Mouse (Mus musculus): ENCODE data around the gene Zfp563. TPM values are rescaled to one million over a fixed set of nuclear protein-coding genes. Genes with fewer than 3 reads are reported as not detected.

Zfp563 gene
- polyA plus RNA-seq, 1 experiment, result 1.4 TPM

GRCm38 (mm10) chr17:33139261-33139820, 50.2 kb downstream of the Zfp563 start, which contains the start of gene Morc2b:
Morc2b (minus strand) TSS chr17:33139683.
- Histone ChIP-seq H3K79me2 (ENCODE audit: control insufficient read depth, insufficient read depth) (no peaks in the 10 kb centered on the region), H3ac (ENCODE audit: control insufficient read depth, insufficient read length) (no peak within 1 kb of the TSS), H3K27me3 (ENCODE audit: control insufficient read depth, insufficient read depth, insufficient read length) (peaks cover 8% of the 10 kb centered on the region), H3K36me3 (ENCODE audit: control insufficient read depth, insufficient read depth) (no peaks in the 10 kb centered on the region), H3K4me3 (no peak within 1 kb of the TSS), H3K4me2 (ENCODE audit: low read depth) (no peak within 1 kb of the TSS)
- no peak for TF ChIP-seq POLR2A (IDR thresholded peaks at IDR 0.05; ENCODE audit: insufficient read length, low read depth)
- no peak for TF ChIP-seq MAX (IDR thresholded peaks at IDR 0.05; ENCODE audit: low read depth)
- TF ChIP-seq SRF (IDR thresholded peaks at IDR 0.05; ENCODE audit: control insufficient read depth, insufficient read length, low read depth), result no peak
- no peak for TF ChIP-seq POLR2AphosphoS2 (IDR thresholded peaks at IDR 0.05; ENCODE audit: insufficient read length, low read depth)
- TF ChIP-seq TCF3 (IDR thresholded peaks at IDR 0.05; ENCODE audit: insufficient read length, low read depth), result no peak
- no peak for TF ChIP-seq USF1 (IDR thresholded peaks at IDR 0.05; ENCODE audit: low read depth)
- no peak for TF ChIP-seq TCF12 (IDR thresholded peaks at IDR 0.05; ENCODE audit: insufficient read depth, poor library complexity, severe bottlenecking)
- TF ChIP-seq REST (IDR thresholded peaks at IDR 0.05; ENCODE audit: insufficient read depth, insufficient read length), result no peak
- no peak for TF ChIP-seq CEBPB (IDR thresholded peaks at IDR 0.05; ENCODE audit: insufficient read depth, poor library complexity, severe bottlenecking)

Other genes with a start within 250 kb of the Zfp563 start
- gene Zfp870, start 197.7 kb upstream of the Zfp563 start, polyA plus RNA-seq (2012; fragmentation: generic; extraction: Trizol), result 0.91 TPM
- 0.02 TPM for gene Cyp4f14, start 172.0 kb upstream of the Zfp563 start, polyA plus RNA-seq (2012; fragmentation: generic; extraction: Trizol)
- 6.1 TPM for gene Cyp4f13, start 141.9 kb upstream of the Zfp563 start, polyA plus RNA-seq (2012; fragmentation: generic; extraction: Trizol)
- 1.3 TPM for gene Zfp472, start 123.5 kb upstream of the Zfp563 start, polyA plus RNA-seq (2012; fragmentation: generic; extraction: Trizol)
- gene Zfp952, start 96.2 kb upstream of the Zfp563 start, polyA plus RNA-seq (2012; fragmentation: generic; extraction: Trizol), result 2.3 TPM
- 0.83 TPM for gene Zfp763, start 55.9 kb upstream of the Zfp563 start, polyA plus RNA-seq (2012; fragmentation: generic; extraction: Trizol)
- gene 4921501E09Rik, start 21.3 kb upstream of the Zfp563 start, polyA plus RNA-seq (2012; fragmentation: generic; extraction: Trizol), result not detected
- gene Morc2b, start 50.4 kb downstream of the Zfp563 start, polyA plus RNA-seq (2012; fragmentation: generic; extraction: Trizol), result 0.11 TPM
- gene Olfr55, start 79.1 kb downstream of the Zfp563 start, polyA plus RNA-seq (2012; fragmentation: generic; extraction: Trizol), result not detected
- gene Olfr239, start 102.0 kb downstream of the Zfp563 start, polyA plus RNA-seq (2012; fragmentation: generic; extraction: Trizol), result not detected
- gene Olfr1564, start 132.4 kb downstream of the Zfp563 start, polyA plus RNA-seq (2012; fragmentation: generic; extraction: Trizol), result 0.11 TPM
- 3.1 TPM for gene Zfp955a, start 165.8 kb downstream of the Zfp563 start, polyA plus RNA-seq (2012; fragmentation: generic; extraction: Trizol)
- gene Olfr63, start 175.4 kb downstream of the Zfp563 start, polyA plus RNA-seq (2012; fragmentation: generic; extraction: Trizol), result not detected
- 3.0 TPM for gene Zfp955b, start 200.2 kb downstream of the Zfp563 start, polyA plus RNA-seq (2012; fragmentation: generic; extraction: Trizol)

Data from myocyte (in vitro differentiated cells).